Mouse (Mus musculus) heart, adult 2 months (tissue): ENCODE data around the gene Xylb. TPM values are rescaled to one million over a fixed set of nuclear protein-coding genes. Genes with fewer than 3 reads are reported as not detected.

Experiments used
- DNase-seq, 2 experiments: peaks; one replicate each; pipeline ENCODE4 v3.0.0; 2021
- H3K27ac ChIP-seq: fragments of 200-600 bp; 2 replicates; pipeline ENCODE4 v1.8.1; 2022
- H3K27me3 ChIP-seq: fragments of 200-500 bp; 2 replicates; pipeline ENCODE4 v1.6.1; 2012; ENCODE audit warnings: mild to moderate bottlenecking, low read length, inconsistent platforms, mixed read lengths; ENCODE audit not compliant: control insufficient read depth, insufficient read depth
- H3K36me3 ChIP-seq: fragments of 200-500 bp; 2 replicates; pipeline ENCODE4 v1.6.1; 2012; ENCODE audit warnings: low read length, inconsistent platforms; ENCODE audit not compliant: control insufficient read depth, insufficient read depth
- H3K4me1 ChIP-seq: fragments of 200-500 bp; 2 replicates; pipeline ENCODE4 v1.6.1; 2011; ENCODE audit warnings: low read length; ENCODE audit not compliant: control insufficient read depth, insufficient read depth
- H3K4me3 ChIP-seq: fragments of 200-600 bp; 2 replicates; pipeline ENCODE4 v1.8.1; 2022
- H3K79me2 ChIP-seq: fragments of 200-500 bp; replicated peaks from 2 replicates; pipeline ENCODE4 v1.6.1; 2012; ENCODE audit warnings: mild to moderate bottlenecking, inconsistent platforms, low read length, moderate library complexity, mixed read lengths; ENCODE audit not compliant: control insufficient read depth, insufficient read depth
- H3K9ac ChIP-seq: fragments of 200-500 bp; 2 replicates; pipeline ENCODE4 v1.6.1; 2012; ENCODE audit warnings: low read depth, mild to moderate bottlenecking, control low read depth, inconsistent platforms, low read length, mixed read lengths
- CTCF ChIP-seq: fragments of 200-600 bp; IDR thresholded peaks from 2 replicates; pipeline ENCODE4 v1.8.1; 2022; ENCODE audit warnings: antibody characterized with exemption, mild to moderate bottlenecking, moderate library complexity
- EP300 ChIP-seq: fragments of 200-500 bp; IDR thresholded peaks from 2 replicates; pipeline ENCODE4 v1.6.1; 2011; ENCODE audit warnings: low read depth, low read length, control low read depth; ENCODE audit not compliant: insufficient read depth
- POLR2A ChIP-seq: fragments of 200-500 bp; IDR thresholded peaks from 2 replicates; pipeline ENCODE4 v1.6.1; 2011; ENCODE audit warnings: mild to moderate bottlenecking, low read depth, low read length, control low read depth; ENCODE audit not compliant: insufficient read depth
- WGBS: fragments of 180-500 bp; shearing (Covaris S2); methylation state at CpG from one replicate; pipeline ENCODE4 v1.1.7; 2018; 5-methylcytosine and 5-hydroxymethylcytosine counted together
- intact Hi-C: fragments of 180-260 bp; cut with DNase I; formaldehyde crosslinking; loops from one replicate; pipeline ENCODE4 v1.15.1; 2025
- polyA plus RNA-seq: library from polyadenylated mRNA; depleted of rRNA; stranded (reverse); fragments of >200 nt; gene quantifications from 2 replicates; pipeline ENCODE4 v1.2.3, GENCODE M21; 2012
- total RNA-seq, 2 experiments: library from RNA; stranded (reverse); gene quantifications; 2 replicates each; pipeline ENCODE4 v1.2.3; 2021

The Xylb gene
- total and polyA plus RNA-seq, 3 experiments: 0.16 to 1.2 (median 0.18) TPM

DNA sequence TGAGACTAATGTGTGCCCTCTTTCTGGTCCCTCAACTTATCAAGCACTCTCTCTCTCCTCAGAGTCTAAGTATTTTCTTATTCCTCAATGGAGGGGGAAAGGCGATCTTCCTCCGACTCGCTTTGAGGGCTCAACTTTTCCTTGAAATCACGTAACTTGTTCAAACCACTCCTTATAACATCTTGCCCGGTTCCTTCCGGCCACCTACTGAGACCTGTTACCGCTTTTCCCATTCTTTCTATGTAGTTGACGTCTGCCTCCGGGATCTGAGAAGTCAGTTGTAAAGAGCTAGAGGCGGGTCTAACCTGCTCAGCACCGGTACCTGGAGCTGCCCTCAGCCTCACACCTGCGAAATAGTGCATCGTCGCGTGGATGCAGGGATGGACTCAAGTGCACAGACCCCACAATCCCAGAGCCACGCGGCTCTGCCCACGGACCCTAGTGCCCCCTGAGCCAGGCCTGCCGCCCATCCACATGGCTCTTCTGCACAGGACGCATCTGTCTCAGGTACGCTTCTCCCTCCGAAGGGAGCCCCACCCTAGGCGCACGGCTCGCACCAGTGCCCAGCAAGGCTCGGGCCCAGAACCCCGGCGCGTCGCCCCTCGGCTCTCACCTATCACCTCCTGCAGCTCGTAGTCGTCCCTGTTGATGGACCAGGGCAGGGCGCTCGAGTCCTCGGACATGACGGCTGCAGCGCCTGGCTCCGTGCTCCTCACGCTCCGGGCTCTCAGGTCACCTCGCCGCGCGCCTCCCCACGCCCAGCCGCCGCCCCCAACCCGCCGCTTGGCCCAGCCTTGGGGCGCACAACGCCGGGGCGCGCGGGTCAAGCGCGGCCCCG, 35.6 kb upstream of the Xylb start:
- TF ChIP-seq CTCF (no peak), EP300 (no peak), POLR2A (no peak)
- intact Hi-C loops: loop anchor here (2.0 to 5.0 kb wide), 2 partner anchors 19 to 36 kb away; partner anchors contain the start of genes Myd88 and Xylb
- WGBS: under 1% methylated on average over 59 of the region's 59 CpGs

GRCm38 (mm10) chr9:119322289-119323259, 34.6 kb upstream of the Xylb start, which contains the start of gene Oxsr1:
TSS of gene Oxsr1 (minus strand) at chr9:119322427.
- Histone ChIP-seq H3K36me3 (peaks cover 3% of the 10 kb centered on the region; the same call in 1 of the 2 replicates), H3K27me3 (no peaks in the 10 kb centered on the region), H3K4me1 (peaks cover 6% of the 10 kb centered on the region), H3K79me2 (peaks cover 5% of the 10 kb centered on the region), H3K9ac (peak within 1 kb of the TSS; percentile 88), H3K27ac (peak within 1 kb of the TSS; percentile 100), H3K4me3 (peak within 1 kb of the TSS; percentile 89)
- TF ChIP-seq POLR2A (peak; percentile 73), EP300 (peak; percentile 72; the same call in 1 of the 2 replicates), CTCF (peak; percentile 77)
- WGBS: under 1% methylated on average over 70 of the region's 76 CpGs
- intact Hi-C loops: loop anchor here (2.0 to 5.0 kb wide), 2 partner anchors 18 to 35 kb away; partner anchors contain the start of genes Myd88 and Xylb
- peak; percentile 99 to 100 for DNase-seq

More for the DNA sequence above, 35.6 kb upstream of the Xylb start:
- Histone ChIP-seq H3K27me3 (no peaks in the 10 kb centered on the region), H3K4me1 (peaks cover 6% of the 10 kb centered on the region), H3K27ac (peak overlapping the region; percentile 100), H3K79me2 (peaks cover 5% of the 10 kb centered on the region), H3K4me3 (peak overlapping the region; percentile 89), H3K36me3 (peaks cover 3% of the 10 kb centered on the region; the same call in 1 of the 2 replicates), H3K9ac (peak overlapping the region; percentile 88)
- no peak for DNase-seq

- no peak for DNase-seq
- H3K4me1 ChIP-seq: peaks cover 6% of the 10 kb centered on the region
- 2% methylated on average over 9 of the region's 9 CpGs for WGBS
- intact Hi-C loops: loop anchor here (2.0 to 5.0 kb wide), 2 partner anchors 18 to 34 kb away; partner anchors contain the start of genes Myd88 and Xylb
- H3K36me3 ChIP-seq: peaks cover 3% of the 10 kb centered on the region; the same call in 1 of the 2 replicates
- no peaks in the 10 kb centered on the region for H3K27me3 ChIP-seq
- peak overlapping the region; percentile 67 for H3K9ac ChIP-seq
- peak overlapping the region; percentile 89 for H3K4me3 ChIP-seq
- TF ChIP-seq POLR2A: no peak
- peaks cover 4% of the 10 kb centered on the region for H3K79me2 ChIP-seq
- H3K27ac ChIP-seq: peak overlapping the region; percentile 100
These were observed 33.9 kb upstream of the Xylb start for GRCm38 (mm10) chr9:119323260-119323645.

DNA sequence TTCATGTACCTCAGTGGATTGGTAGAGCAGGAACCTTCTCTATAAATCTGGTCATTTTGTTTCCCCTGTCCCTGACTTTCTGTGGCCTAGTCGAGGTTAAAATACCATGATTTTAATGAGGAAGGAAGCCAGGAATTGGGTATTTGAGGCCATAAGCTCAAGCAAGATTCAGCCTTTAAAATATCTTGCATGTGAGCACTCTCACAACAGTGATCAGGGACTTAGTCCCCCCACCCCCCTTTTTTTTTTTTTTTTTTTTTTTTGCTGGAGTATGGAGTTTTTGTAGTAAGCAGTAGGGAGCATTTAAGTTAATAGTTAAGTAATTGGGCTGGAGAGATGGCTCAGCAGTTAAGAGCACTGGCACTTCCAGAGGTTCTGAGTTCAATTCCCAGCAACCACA, 33.1 kb upstream of the Xylb start:
- no peak overlapping the region for H3K9ac ChIP-seq
- peaks cover 2% of the 10 kb centered on the region for H3K79me2 ChIP-seq
- intact Hi-C loops: loop anchor here (5.0 kb wide), 1 partner anchor 33 kb away; the partner anchor contains the start of gene Xylb
- H3K27me3 ChIP-seq: no peaks in the 10 kb centered on the region
- TF ChIP-seq POLR2A (no peak), EP300 (no peak), CTCF (no peak)
- WGBS: 57% methylated on average over 1 of the region's 1 CpGs
- H3K4me1 ChIP-seq: peaks cover 6% of the 10 kb centered on the region
- peaks cover 3% of the 10 kb centered on the region; the same call in 1 of the 2 replicates for H3K36me3 ChIP-seq
- H3K4me3 ChIP-seq: no peak overlapping the region
- no peak for DNase-seq
- H3K27ac ChIP-seq: no peak overlapping the region

DNA sequence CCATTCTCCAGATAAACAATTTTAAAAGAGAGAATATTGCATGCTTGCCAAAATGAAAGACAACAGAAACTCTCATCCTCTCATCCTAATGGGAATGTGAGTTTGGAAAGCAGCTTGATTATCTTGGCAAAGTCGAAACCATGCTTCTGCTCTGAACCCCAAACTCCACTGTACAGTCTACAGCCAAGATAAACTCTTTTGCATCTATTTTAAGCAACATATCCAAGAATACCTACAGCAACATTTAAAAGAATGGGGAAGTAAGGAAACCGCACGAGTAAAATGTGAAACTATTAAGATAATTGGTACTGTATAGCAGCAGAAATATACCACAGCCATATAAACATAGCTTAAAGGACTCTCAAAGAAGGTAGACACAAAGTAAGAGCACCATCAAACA, 28.7 kb upstream of the Xylb start:
- DNase-seq: no peak
- Histone ChIP-seq H3K27ac (no peak overlapping the region), H3K79me2 (no peaks in the 10 kb centered on the region), H3K4me1 (no peaks in the 10 kb centered on the region), H3K27me3 (no peaks in the 10 kb centered on the region), H3K4me3 (no peak overlapping the region), H3K9ac (no peak overlapping the region), H3K36me3 (no peaks in the 10 kb centered on the region)
- intact Hi-C loops: no loop called here
- TF ChIP-seq CTCF (no peak), EP300 (no peak), POLR2A (no peak)
- WGBS: 19% methylated on average over 3 of the region's 3 CpGs
